Mouse (Mus musculus) fat pad, adult 2 months (tissue): ENCODE measurements at regions not wholly inside any gene's neighbourhood (a gene's known extent, or its start where the extent isn't known, plus 50 kb on each side); places are given as distances from the start of the nearest gene placed in this dataset.
"Not testable (repeated sequence)": the region's sequence is repeated elsewhere in the genome, so short reads cannot be mapped to it uniquely, and the experiment has no call there.

Experiments
- DNase-seq: peaks from one replicate; pipeline ENCODE4 v3.0.0-alpha.2; 2011; ENCODE audit warnings: low read depth, low spot score; ENCODE audit errors: extremely low read depth

DNA sequence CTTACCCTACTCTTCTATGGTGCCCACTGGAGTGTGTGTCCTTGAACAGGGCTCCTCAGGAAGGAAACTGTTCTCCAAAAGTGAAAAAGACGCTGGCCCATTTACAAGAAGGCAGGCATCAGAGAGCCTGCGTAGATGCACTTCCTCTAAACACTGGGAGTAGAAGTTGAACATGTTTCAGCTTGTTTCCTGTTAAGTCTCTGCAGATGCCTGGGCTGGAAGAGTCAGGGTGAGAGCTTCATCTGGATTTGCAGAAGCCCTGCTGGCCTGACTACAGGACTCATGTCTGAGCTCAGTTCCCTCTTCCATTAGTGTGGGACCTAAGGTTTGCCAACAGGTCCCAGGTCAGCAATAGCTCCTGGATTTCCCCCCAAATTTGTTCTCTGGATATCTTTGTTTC is 54.7 kb upstream of the Nlrp1b start:
- no peak for DNase-seq

DNA sequence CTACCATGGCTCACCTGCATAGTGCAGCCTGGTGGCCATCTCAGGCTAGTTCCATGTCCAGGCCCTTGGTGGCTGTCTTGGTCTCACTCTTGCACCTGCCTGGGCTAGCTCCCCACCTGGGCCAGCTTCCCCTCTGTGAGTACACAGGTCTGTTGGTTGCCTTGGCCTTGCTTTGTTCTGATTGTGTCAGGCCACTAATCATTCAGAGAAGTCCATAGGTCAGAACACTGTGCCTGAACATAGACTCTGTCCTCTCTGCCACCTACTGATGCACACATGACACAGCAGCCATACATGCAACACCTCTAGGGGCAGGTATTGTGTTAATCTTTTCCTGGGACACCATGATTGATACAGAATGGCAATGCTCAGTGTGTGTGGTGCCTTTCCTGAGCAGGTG is 57.7 kb upstream of the Nlrp1b start:
- not testable (repeated sequence) for DNase-seq

DNA sequence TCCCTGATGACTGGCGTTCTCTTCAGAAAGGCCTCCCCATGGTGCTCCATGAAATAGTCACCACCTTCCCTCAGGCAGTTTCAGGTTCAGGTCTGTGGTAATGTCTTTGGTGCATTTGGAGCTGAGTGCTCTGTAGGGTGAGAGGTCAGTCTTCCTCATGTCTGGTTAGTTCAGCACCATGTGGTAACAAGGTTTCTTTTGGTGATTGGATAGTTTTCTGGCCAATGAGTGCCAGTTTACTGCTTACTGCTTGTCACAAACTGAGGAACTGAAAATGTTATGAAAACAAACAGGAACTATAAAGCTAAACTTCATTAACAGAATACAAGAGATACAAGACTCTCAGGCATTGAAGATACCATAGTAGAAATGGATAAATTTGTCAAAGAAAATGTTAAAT is 59.0 kb upstream of the Nlrp1b start:
- no peak for DNase-seq

DNA sequence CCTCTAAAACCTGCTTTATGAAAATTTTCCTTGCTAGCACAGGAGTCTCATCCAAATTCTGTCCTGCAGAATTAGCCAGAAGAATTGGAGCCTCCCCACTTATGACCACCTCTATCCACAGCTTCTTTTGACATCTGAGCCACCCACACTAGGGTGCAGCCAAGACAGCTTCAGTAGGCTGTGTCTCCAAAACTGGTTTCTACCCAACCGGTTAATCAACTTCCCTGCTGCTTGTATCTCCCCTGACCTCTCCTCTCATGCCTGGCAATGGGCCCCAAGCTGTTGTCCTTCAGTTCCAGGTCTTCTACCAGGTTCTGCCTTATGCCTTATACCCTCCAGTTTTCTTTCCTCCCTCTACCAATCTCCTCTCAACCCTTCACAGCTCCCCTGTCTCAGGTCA is 68.9 kb upstream of the Nlrp1b start:
- peak; percentile 63 for DNase-seq

DNA sequence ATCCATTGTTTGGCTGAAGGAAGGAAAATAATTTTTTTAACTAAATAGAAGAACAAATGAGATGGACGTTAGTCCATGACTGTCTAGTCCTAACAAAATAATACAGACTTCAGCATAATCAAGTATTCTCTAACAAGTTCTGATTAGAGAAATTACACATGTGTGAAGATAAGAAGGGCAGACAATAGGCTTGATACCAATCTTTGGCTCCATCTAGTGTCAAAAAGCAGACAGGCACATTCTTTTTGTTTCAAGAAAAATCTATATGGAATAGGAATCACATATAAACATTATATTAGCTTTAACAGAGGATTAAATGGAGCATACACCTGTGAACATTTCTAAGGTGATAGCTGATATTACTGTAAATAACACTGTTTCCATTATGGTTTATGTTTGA is 92.9 kb upstream of the Nlrp1b start:
- no peak for DNase-seq

DNA sequence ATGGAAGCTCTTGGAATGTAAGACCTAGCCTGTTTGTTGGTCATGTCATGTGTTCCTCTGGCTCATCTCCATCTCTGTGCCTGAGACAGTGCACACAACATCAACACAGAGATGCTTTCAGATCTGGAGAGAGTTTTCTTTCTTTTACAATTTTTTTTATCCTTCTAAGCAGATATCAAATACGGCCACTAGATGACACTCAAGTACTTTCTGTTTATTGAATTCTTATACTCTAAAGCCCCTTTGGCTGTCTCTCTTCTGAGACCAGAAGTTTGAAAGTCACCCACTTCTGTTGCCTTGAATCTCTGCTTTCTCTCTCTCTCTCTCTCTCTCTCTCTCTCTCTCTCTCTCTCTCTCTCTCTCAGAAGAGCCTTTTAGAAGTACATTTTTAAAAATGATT is 106.9 kb upstream of the Nlrp1b start:
- DNase-seq, result no peak

DNA sequence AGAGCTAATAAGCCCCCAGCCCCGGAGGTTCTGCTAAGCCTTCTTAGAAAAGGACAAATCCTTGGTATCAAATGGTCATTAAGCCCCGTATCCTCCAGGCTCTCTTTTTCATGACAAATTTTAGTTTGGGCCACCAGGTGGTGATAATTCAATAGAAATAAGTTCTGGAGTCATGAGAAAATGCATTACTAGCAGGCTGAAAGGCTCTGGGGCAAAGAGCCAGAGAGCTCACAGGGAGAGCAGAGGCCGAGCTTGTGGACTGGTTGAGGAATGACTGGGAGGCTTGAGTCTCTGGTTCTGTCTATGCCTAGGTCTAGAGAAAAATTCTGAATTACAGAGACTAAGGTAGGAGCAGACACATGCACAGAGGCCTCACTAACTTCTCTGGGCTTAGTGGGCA is 115.5 kb upstream of the Nlrp1b start:
- no peak for DNase-seq

DNA sequence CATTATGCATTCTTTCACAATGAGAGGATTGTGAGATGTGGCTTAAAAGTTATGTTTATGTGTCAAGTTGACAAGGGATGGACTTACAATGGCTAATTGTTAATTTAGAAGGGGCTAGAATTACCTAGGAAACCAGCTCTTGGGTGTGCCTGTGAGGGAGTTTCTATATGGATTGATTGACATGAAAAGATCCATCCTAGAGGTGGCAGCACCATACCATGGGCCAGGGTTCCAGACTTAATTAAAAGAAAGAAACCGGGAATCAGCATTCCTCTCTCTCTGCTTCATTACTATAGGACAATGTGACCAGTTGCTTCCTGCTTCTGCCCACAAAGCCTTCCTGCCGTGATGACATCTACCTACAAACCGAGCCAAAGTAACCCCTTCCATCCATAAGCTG is 126.6 kb upstream of the Nlrp1b start:
- DNase-seq, result no peak

DNA sequence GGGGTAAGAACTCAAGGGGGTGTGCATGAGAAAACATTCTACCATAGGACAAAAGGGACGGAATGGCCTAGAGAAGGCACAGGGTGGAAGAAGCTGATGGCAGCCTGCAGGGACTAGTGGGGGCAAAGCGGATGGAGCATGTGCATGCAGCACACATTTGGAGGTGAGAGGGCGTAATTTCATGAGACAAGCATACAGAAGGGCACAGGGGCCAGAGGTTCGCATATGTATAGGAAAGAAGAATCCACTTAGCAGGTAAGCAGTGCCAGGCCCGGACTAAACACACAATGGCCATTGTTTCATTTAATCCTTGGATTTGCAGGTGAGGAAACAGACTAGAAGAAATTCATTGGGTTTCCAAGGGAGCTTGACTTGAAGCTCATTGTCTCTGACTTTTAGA is 130.3 kb upstream of the Nlrp1b start:
- DNase-seq, result no peak

DNA sequence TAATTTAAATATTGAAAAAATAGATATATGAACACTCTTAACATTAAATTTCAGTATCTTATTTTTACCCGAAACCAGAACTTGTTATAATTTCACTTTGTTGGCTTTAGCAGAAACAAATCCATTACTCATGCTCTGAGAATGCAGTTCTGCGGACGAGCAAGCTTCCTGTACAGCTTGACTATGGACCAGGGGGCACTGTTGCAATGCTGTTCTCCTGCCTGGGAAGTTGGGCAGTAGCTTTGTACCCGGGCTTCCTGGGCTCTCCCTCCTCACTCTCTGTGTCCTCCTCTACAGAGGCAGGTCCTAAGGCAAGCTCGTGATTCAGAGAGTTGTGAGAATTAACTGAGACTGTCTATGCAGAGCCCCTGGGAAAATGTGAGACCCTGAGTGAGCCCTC is 141.3 kb upstream of the Nlrp1b start:
- DNase-seq, result no peak

DNA sequence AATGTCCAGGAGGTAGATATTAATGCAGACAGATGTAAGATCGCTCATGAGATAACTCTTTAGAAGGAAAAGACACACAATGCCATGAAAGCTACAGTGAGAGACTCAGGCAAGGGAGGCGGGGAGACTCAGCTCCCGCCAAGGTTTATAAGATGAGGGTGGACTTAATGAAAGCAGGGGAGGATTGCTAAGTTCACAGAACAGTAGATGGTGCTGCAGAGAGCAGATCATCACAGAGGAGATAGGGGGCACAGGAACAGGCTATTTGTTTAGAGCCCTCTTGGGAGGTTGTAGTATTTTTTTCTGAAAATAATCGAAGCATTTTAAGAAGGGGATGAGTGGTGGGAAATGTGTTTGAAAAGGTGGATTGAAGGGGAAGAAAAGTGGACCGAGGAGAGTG is 144.6 kb upstream of the Nlrp1b start:
- no peak for DNase-seq

DNA sequence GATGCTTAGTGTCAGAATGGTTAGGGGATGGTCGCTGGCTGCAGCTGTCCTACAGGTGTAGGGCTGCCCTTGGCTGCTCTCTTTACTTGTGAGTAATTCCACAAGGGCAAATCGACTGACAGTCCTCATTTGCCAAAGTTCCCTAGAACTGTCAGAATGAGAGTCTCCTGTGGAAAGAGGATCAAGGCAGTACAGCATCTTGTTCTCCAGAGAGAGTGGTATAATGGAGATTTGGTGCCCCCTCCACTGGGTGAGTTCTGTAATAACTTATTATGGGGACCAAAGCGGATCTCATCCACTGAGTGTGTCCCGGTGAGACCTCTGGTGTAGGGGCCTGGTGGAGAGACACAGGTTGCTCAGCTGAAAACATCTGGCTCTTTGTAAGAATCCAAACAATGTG is 157.9 kb upstream of the Nlrp1b start:
- DNase-seq, result no peak

DNA sequence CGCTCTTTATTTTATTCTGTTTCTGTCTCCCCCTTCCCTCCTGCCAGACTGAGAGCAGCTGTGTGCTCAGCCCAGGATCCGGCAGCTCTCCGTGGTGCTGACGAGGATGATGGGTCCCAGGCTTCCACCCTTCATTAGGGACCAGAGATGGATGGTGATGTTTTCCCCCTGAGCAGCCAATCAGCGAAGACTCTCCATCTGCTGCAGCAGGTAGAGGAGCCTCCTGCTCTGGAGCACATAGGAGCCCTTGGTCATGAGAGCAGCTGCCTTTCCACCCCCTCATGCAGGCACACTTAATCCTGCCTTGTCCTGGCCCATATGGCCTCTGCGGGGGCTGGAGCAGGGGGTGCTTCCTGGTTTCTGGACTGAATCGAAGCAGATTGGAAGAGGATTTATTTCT is 159.1 kb upstream of the Nlrp1b start:
- no peak for DNase-seq

DNA sequence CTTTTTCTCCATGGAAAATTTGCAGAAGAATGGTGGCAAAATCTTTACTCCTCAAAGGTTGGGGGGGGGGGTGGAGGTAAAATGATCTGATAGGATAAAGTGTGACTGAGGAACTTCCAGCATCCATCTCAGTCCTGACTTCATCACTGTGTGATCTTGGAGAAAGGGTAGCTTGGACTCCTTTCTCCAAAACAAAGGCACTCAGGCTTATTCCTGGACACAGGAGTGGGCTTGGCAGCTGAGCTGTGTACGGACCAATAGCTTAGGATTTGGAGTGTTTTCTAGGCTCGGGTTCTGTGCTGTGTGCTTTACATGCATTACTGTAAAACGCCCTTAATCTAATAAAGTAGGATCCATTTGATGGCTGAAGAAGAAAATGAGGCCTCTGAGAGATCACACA is 159.6 kb upstream of the Nlrp1b start:
- DNase-seq, result no peak

DNA sequence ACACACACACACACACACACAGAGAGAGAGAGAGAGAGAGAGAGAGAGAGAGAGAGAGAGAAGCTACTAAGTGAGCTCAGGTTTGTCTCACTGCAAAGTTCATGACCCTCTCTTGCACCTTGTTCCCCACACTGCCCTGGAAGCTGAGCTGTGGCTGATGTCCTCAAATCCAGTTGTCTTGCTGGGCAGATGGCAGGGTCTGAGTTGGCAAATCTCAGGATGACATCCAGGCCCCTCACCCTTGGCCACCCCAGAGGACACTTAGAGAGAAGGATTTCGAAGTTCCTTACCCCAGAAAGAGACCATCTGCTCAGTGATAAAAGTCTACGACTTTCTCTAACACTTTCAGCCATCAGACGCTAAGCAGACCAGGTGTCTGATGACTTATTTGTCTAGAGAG is 160.1 kb upstream of the Nlrp1b start:
- no peak for DNase-seq

DNA sequence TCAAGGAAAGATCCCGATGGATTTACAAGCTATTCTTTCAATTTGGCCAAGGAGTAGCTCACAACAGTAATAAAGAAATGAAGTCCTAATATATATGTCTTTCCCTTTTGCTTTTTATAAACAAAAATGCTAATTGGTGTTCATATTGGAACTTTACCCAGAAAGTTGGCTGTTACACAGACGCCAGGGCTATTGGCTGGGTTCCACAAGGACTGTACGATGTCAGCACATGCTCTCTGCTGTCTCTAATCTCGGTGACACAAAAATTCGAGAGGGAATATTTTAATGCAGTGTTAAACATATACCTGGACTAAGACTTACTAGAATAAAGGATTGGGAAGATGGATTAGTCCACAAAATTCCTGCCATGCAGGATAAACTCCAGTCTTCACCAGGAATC is 162.9 kb upstream of the Nlrp1b start:
- no peak for DNase-seq

DNA sequence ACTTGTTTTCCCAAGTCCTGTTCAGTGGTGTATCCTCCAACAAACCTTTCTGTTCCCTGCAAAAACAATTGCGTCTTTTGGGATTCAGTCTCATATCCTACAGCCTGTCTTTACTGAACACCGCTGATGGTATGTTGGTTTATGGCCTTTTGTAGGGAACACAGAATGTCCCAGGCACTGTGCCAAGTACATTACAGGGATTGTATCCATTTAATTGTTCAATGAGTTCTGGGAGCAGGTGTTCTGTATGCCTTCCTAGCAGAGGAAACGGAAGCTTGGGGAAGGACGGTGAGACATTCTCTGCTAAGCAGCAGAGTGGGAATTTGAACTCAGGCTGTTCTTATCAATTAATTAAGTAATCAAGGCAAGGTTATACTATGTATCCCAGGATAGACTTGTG is 164.5 kb upstream of the Nlrp1b start:
- DNase-seq, result no peak

DNA sequence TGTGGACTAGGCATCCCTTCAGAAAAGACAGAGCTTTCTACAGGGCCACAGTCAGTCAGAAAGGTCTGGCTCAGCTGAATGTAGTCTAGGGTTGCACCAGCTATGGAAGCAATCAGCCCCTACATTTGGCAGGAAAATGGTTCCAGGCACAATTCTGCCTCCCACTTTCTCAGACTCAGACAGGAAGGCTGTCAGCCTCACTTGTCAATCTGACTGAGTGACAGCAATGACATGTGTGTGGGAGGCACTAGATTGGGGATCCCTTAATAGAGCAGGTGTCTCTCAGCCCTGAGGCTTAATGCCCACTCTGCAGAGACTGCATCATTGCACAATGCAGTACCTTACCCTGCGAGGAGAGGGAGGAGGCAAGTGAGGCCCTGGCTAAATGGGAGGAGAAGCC is 165.1 kb upstream of the Nlrp1b start:
- DNase-seq, result no peak

DNA sequence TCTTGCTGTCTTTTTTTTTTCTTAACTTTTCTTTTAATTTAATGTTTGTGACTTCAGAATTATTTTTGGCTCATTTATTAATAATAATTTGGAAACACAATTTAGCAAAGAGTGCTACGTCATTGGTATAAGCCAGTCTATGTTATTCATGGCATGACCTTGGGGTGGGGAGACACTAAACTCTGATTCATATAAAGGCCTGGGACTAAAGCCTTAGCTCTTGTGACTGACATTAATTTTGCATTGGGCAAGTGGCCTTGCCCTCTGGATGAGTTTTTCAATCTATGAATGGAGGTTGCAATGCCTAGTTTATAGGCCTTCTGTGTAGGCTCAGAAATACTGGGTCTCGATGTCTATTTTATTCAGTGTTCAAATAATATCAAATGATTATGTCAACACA is 169.8 kb upstream of the Nlrp1b start:
- DNase-seq, result no peak

DNA sequence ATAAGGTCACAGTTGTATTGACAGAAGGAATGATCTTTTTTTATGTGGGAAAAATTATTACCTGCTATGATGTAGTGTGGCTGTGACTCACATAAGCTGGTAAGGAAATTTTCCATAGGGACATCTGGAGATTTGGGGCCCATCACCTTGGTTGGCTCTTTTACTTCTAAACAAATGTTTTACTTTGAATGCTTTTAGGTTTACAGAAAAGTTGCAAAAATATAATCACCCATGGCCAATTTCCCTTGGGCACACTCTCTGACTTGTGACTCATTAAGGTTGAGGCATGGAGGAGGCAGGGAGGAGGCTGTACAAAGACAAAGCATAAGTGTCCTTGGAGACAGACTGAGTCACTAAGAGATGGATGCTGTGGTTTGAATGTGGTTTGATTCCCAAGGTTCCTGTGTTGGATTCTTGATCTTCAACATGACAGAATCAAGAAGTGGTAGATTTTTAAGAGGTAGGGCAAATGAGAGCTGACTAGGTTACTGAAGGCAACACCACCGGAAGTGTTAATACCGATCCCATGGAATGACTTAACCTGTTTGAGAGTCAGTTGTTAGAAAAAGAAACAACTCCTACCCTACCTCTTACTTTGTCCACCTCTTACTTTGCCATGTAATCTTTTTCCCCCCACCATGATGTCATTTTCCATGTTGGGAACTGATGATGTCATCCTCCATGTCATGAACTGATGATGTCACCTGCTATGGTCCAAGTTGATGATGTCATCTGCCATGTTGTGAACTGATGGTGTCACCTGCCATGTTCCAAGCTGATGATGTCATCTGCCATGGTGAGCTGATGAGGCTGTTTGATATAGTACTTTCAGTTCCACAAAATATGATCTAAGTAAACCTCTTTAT is 171.1 kb upstream of the Nlrp1b start:
- DNase-seq, result no peak

DNA sequence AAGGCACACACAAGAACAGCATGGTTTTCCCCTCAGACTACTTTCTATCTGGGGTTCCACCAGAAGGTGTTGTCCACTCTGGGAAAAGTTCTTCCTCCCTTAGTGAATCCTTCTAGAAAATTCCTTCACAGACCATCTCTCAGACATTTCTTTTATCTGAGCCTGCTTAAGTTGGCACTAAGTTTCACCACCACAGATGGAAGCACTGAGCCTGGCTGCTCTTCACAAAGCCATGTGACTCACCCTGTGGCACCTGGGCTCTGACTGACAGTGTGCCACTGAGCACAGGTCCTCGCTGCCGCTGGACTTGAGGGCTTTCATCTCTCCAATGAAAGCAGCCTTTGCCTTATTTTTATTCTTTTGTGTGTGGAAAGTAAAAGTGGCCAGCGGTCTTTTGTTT is 173.8 kb upstream of the Nlrp1b start:
- DNase-seq, result no peak

DNA sequence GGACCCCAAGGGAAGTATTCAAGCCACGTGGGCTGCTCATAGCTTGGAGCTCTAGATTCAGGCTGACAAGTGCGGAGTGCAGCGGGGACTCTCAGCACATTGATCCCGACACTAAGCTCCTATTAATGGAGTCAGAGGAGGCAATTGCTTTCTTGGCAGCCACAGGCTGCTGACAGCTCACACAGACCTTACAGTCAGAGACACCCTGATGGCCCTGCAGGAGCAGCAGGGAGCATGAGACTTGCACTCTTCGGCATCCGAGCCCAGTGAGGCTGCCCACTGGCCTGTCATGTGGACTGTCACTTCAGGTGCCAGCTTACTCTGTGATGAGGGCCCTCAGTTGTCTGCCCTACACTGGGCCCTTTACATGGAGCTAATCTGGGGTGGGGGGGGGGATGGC is 176.5 kb upstream of the Nlrp1b start:
- DNase-seq, result no peak

DNA sequence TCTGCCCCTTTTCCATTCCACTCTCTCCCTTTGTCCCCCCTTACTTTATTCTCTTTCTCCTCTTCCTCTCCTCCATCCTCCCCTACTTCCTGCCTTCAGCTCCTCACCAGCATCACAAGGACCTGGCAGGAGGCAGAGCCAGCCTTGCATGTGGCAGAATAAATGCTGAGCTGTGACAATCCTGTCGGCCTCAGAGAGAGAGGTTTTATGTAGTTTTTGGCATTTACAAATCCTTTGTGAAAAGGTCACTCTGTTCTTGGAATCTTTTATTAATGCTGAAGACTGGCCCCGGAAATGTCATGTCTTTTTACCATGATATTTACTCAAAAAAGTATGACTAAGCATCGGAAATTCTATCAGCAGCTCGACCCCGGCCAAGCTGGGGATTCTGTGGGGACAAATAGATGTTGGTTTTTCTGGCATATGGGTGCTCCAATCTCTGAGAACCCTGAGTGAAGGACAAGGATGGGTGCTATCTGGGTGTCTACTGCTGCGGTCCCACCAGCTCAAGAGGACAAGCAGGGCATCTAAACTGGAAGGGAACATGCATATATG is 178.8 kb upstream of the Nlrp1b start:
- no peak for DNase-seq
